9 mouse cellular contexts compared by ENCODE assay signal in genomic region chr9:22157516-22158265, GRCm38 (mm10). TPM values are rescaled to one million over a fixed set of nuclear protein-coding genes. Genes with fewer than 3 reads are reported as not detected.
DNase-seq lines count a peak whose midpoint lies in the region; ATAC-seq and TF ChIP-seq lines count a peak whose summit lies in the region.
"Had no signal": no experiment of that assay in that cellular context is flagged by ENCODE, and none has a peak within 500 bp of the region (broad histone marks: within the 10 kb centered on the region; RNA-seq: fewer than 3 reads in every experiment).

No protein-coding gene starts in this region.

- peaks cover 10% of the 10 kb centered on the region for H3K36me3 ChIP-seq in megakaryocyte, embryonic 14.5 days (replicated peaks; ENCODE audit: low read length)
- no peaks in the 10 kb centered on the region for H3K36me3 ChIP-seq in forebrain, postnatal 0 days (ENCODE audit: insufficient read depth)

- peaks cover 3% of the 10 kb centered on the region for H3K27me3 ChIP-seq in megakaryocyte, embryonic 14.5 days (replicated peaks)
- H3K27me3 ChIP-seq in forebrain, postnatal 0 days (ENCODE audit: insufficient read depth, low read length), result no peaks in the 10 kb centered on the region

- peaks cover 25% of the 10 kb centered on the region for H3K4me1 ChIP-seq in megakaryocyte, embryonic 14.5 days
- peaks cover 3% of the 10 kb centered on the region; the same call in 1 of the 2 replicates for H3K4me1 ChIP-seq in forebrain, postnatal 0 days (ENCODE audit: insufficient read depth)

- ATAC-seq in megakaryocyte, adult 5-6 weeks (ENCODE audit: poor library complexity, severe bottlenecking), result no peak
- no peak for ATAC-seq in forebrain, postnatal 0 days

- peak overlapping the region; percentile 82 for H3K9ac ChIP-seq in forebrain, postnatal 0 days

- 70% methylated on average over 34 of the region's 34 CpGs for WGBS in forebrain, postnatal 0 days

- no peak for TF ChIP-seq CTCF in forebrain, postnatal 0 days (IDR thresholded peaks at IDR 0.05; ENCODE audit: low read depth)

- peak overlapping the region; percentile 50 for H3K4me2 ChIP-seq in forebrain, postnatal 0 days (ENCODE audit: low read depth)

- H3K27ac ChIP-seq in forebrain, postnatal 0 days (ENCODE audit: low read depth, low read length), result 0 out of 2 replicates have a peak overlapping the region, but pooled peaks have one; percentile 90

- peaks cover 3% of the 10 kb centered on the region; the same call in 1 of the 2 replicates for H3K9me3 ChIP-seq in megakaryocyte, embryonic 14.5 days
- H3K9me3 ChIP-seq in forebrain, postnatal 0 days (ENCODE audit: low read length), result no peaks in the 10 kb centered on the region

- peak overlapping the region; percentile 95 for H3K4me3 ChIP-seq in megakaryocyte, embryonic 14.5 days (replicated peaks)
- peak overlapping the region; percentile 61 for H3K4me3 ChIP-seq in forebrain, postnatal 0 days (ENCODE audit: low read depth, low read length)

- peak; percentile 35 for DNase-seq in cerebellum, adult 11 months
- no peak for DNase-seq in cerebellum, postnatal 4 days (ENCODE audit: low spot score in 2 of 2)
- DNase-seq in forebrain, postnatal 0 days, result no peak
- DNase-seq in lung, postnatal 10 days, result peak; percentile 6
- no peak for DNase-seq in adrenal gland, postnatal 4 days (ENCODE audit: low spot score in 2 of 2)
- DNase-seq in Muller cell, postnatal 12 days (ENCODE audit: inconsistent ontology term), result no peak

RNA-seq across cellular contexts. Expression of gene Pigyl, which starts 1.0 kb away (rescaled TPM):
- polyA plus RNA-seq in megakaryocyte, embryonic 14.5 days (2012; ENCODE audit: insufficient read depth, low replicate concordance), result 28.4 TPM in 1 of 2 replicates, not detected in the other
- total RNA-seq in megakaryocyte, adult 5-6 weeks (2015), result 19.7 and 22.1 TPM in 2 replicates
- 22.8 and 24.8 TPM in 2 replicates for total RNA-seq in megakaryocyte, adult 5-6 weeks (2017)
- 27.8 and 35.2 TPM in 2 replicates for total RNA-seq in forebrain, postnatal 0 days (2014; rRNA removed)
- polyA plus RNA-seq in forebrain, postnatal 0 days (2015; fragmentation: Nextera tagmentation; extraction: Ambion mirVana), result 112 and 143 TPM in 2 replicates
- 10 to 100 TPM; 55.8 to 62.3 TPM for total RNA-seq in adrenal gland, postnatal 4 days (2021)

RNA-seq across cellular contexts. Expression of gene Acp5, which starts 22.2 kb away (rescaled TPM):
- 7.4 and 23.8 TPM in 2 replicates for polyA plus RNA-seq in megakaryocyte, embryonic 14.5 days (2012; ENCODE audit: insufficient read depth, low replicate concordance)
- total RNA-seq in megakaryocyte, adult 5-6 weeks (2015), result 5.5 and 10.9 TPM in 2 replicates
- total RNA-seq in megakaryocyte, adult 5-6 weeks (2017), result 4.4 and 6.6 TPM in 2 replicates
- 3.9 TPM in 1 of 2 replicates, not detected in the other for total RNA-seq in forebrain, postnatal 0 days (2014; rRNA removed)
- polyA plus RNA-seq in forebrain, postnatal 0 days (2015; fragmentation: Nextera tagmentation; extraction: Ambion mirVana), result 0.41 and 0.88 TPM in 2 replicates
- 10 to 100 TPM; 12.9 to 13.0 TPM for total RNA-seq in adrenal gland, postnatal 4 days (2021)

RNA-seq across cellular contexts. Expression of gene Zfp872, which starts 30.2 kb away (rescaled TPM):
- not detected in 2 replicates for polyA plus RNA-seq in megakaryocyte, embryonic 14.5 days (2012; ENCODE audit: insufficient read depth, low replicate concordance)
- total RNA-seq in megakaryocyte, adult 5-6 weeks (2015), result not detected in 2 replicates
- total RNA-seq in megakaryocyte, adult 5-6 weeks (2017), result not detected in 2 replicates
- 0.14 and 0.15 TPM in 2 replicates for total RNA-seq in forebrain, postnatal 0 days (2014; rRNA removed)
- 0.16 and 0.26 TPM in 2 replicates for polyA plus RNA-seq in forebrain, postnatal 0 days (2015; fragmentation: Nextera tagmentation; extraction: Ambion mirVana)
- total RNA-seq in adrenal gland, postnatal 4 days (2021), result 1 to 10 TPM in 1 of 2 experiments, under 1 TPM in 1; 0.90 to 1.5 TPM
- polyA plus RNA-seq: frontal cortex, adult 2 months had no signal

RNA-seq across cellular contexts. Expression of gene Elof1, which starts 40.7 kb away (rescaled TPM):
- 75.4 and 147 TPM in 2 replicates for polyA plus RNA-seq in megakaryocyte, embryonic 14.5 days (2012; ENCODE audit: insufficient read depth, low replicate concordance)
- 85.2 and 95.7 TPM in 2 replicates for total RNA-seq in megakaryocyte, adult 5-6 weeks (2015)
- total RNA-seq in megakaryocyte, adult 5-6 weeks (2017), result 29.7 and 42.0 TPM in 2 replicates
- 122 and 137 TPM in 2 replicates for total RNA-seq in forebrain, postnatal 0 days (2014; rRNA removed)
- polyA plus RNA-seq in forebrain, postnatal 0 days (2015; fragmentation: Nextera tagmentation; extraction: Ambion mirVana), result 165 and 170 TPM in 2 replicates
- 10 to 100 TPM; 74.2 to 78.4 TPM for total RNA-seq in adrenal gland, postnatal 4 days (2021)

RNA-seq across cellular contexts. Expression of gene Cnn1, which starts 58.7 kb away (rescaled TPM):
- not detected in 2 replicates for polyA plus RNA-seq in megakaryocyte, embryonic 14.5 days (2012; ENCODE audit: insufficient read depth, low replicate concordance)
- not detected in 2 replicates for total RNA-seq in megakaryocyte, adult 5-6 weeks (2015)
- not detected in 2 replicates for total RNA-seq in megakaryocyte, adult 5-6 weeks (2017)
- total RNA-seq in forebrain, postnatal 0 days (2014; rRNA removed), result 0.24 TPM in 1 of 2 replicates, not detected in the other
- polyA plus RNA-seq in forebrain, postnatal 0 days (2015; fragmentation: Nextera tagmentation; extraction: Ambion mirVana), result 0.24 and 0.86 TPM in 2 replicates
- total RNA-seq in adrenal gland, postnatal 4 days (2021), result 1 to 10 TPM in 1 of 2 experiments, under 1 TPM in 1; 0.81 to 1.6 TPM

Comparison
In these comparisons a context has a peak if more than half of its experiments do, and no peak if none do; other contexts are left out.
1. DNase-seq: peak in cerebellum, adult 11 months (single experiment) and lung, postnatal 10 days (single experiment); none in cerebellum, postnatal 4 days (0 of 2), forebrain, postnatal 0 days (single experiment), adrenal gland, postnatal 4 days (0 of 2) and Muller cell, postnatal 12 days (single experiment).